Mouse (Mus musculus) T-cell, adult 66 days (primary cell): ENCODE data around the gene Gm3591. TPM values are rescaled to one million over a fixed set of nuclear protein-coding genes. Genes with fewer than 3 reads are reported as not detected.

Experiments
- total RNA-seq, 2 experiments: library from RNA; stranded (reverse); gene quantifications; 3 replicates in 1 of 2; 4 replicates in 1 of 2; pipeline ENCODE4 v1.2.4; 2023

The Gm3591 gene
- total RNA-seq, result 1 to 10 TPM; 1.2 to 1.7 TPM

GRCm38 (mm10) chr14:6412382-6412781 lies at the start of gene Gm3591:
Gene Gm3591, minus strand, starts transcription at chr14:6412482.

GRCm38 (mm10) chr14:6444511-6444910 lies 32.2 kb upstream of the Gm3591 start, which contains the start of gene Gm3594:
Gene Gm3594, minus strand, starts transcription at chr14:6444611.

GRCm38 (mm10) chr14:6390219-6390618 lies 22.1 kb downstream of the Gm3591 start, which contains the start of gene Gm16440:
Gene Gm16440, minus strand, starts transcription at chr14:6390319.

Other genes with a start within 250 kb of the Gm3591 start
- under 1 TPM in 1 of 2 experiments, not detected in 1; 0.33 TPM for gene Gm21560, start 193.2 kb downstream of the Gm3591 start, total RNA-seq
- gene Gm3411, start 125.2 kb downstream of the Gm3591 start, total RNA-seq, result 1 to 10 TPM in 1 of 2 experiments, not detected in 1; 1.1 TPM
- not detected for gene Gm21103, start 107.6 kb downstream of the Gm3591 start, total RNA-seq
- gene Gm3618, start 68.8 kb downstream of the Gm3591 start, total RNA-seq, result not detected
- gene Gm16440, start 22.2 kb downstream of the Gm3591 start, total RNA-seq, result not detected
- not detected for gene Gm3594, start 32.1 kb upstream of the Gm3591 start, total RNA-seq
- not detected for gene Gm8356, start 124.8 kb upstream of the Gm3591 start, total RNA-seq
- not detected for gene Gm3629, start 178.1 kb upstream of the Gm3591 start, total RNA-seq
- not detected for gene Gm3460, start 209.9 kb upstream of the Gm3591 start, total RNA-seq